Comparison of ENCODE assay signal across 18 mouse cellular contexts in the genomic region with DNA sequence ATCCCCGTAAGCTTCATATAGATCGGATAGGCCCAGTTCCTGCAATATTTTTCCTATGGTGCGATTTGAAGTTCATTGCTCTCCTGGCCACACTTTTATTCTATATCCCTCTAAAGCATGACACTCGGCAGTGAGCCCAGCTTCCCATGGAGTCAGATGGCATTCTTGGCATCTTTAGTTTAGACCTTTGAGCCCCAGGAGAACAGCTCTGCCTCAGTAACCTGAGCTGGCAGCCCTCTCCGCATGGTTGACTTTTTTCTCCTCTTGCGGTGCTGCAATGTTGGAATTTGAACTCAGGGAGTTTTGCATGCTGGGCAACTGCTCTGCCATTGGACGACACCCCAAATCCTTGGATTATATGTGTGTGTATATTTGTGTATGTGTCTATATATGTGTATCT.
A peak's percentile ranks its signal among the peaks of the same experiment; 100 is the strongest.
DNase-seq lines count a peak whose midpoint lies in the region; ATAC-seq and TF ChIP-seq lines count a peak whose summit lies in the region.
"Had no signal": no experiment of that assay in that cellular context is flagged by ENCODE, and none has a peak within 500 bp of the region (broad histone marks: within the 10 kb centered on the region; RNA-seq: fewer than 3 reads in every experiment).

No protein-coding gene starts in this region.

- H3K4me2 ChIP-seq in hindbrain, postnatal 0 days (ENCODE audit: low read depth, low read length) = no peak overlapping the region
- no peak overlapping the region for H3K4me2 ChIP-seq in hindbrain, embryonic 16.5 days (ENCODE audit: low read length)
- H3K4me2 ChIP-seq: forebrain, embryonic 13.5 days; heart, embryonic 11.5 days; hindbrain, embryonic 14.5 days; liver, embryonic 13.5 days; lung, embryonic 15.5 days; midbrain, embryonic 13.5 days had no signal

- 54% methylated on average over 7 of the region's 7 CpGs for WGBS in hindbrain, postnatal 0 days
- WGBS in hindbrain, embryonic 16.5 days = 64% methylated on average over 7 of the region's 7 CpGs
- WGBS in kidney, adult 2 months = 53% methylated on average over 7 of the region's 7 CpGs
- 83% methylated on average over 7 of the region's 7 CpGs for WGBS in heart, embryonic 10.5 days

- DNase-seq in hindbrain, postnatal 0 days (ENCODE audit: low spot score) = peak; percentile 32
- peak; percentile 73 for DNase-seq in cerebellum, adult 9-11 months
- DNase-seq in kidney, adult 2 months = peak; percentile 93
- peak; percentile 84 for DNase-seq in kidney, postnatal 14 days
- DNase-seq in heart, embryonic 10.5 days (ENCODE audit: low spot score) = no peak
- DNase-seq in right cerebral cortex, postnatal 25 days = no peak
- DNase-seq in thymus, postnatal 25 days = no peak
- DNase-seq: adrenal gland, postnatal 14 days; gastrocnemius, postnatal 14 days; liver, embryonic 13.5 days had no signal

- TF ChIP-seq POLR2A in kidney, adult 2 months (IDR thresholded peaks at IDR 0.05; ENCODE audit: low read depth, low read length) = no peak

- no peak overlapping the region for H3K9ac ChIP-seq in hindbrain, postnatal 0 days (replicated peaks; ENCODE audit: low read length)
- no peak overlapping the region for H3K9ac ChIP-seq in hindbrain, embryonic 16.5 days (ENCODE audit: low read depth, low read length)
- H3K9ac ChIP-seq: forebrain, embryonic 13.5 days; hindbrain, embryonic 14.5 days; liver, embryonic 13.5 days; lung, embryonic 15.5 days; midbrain, embryonic 13.5 days had no signal

- no peak overlapping the region for H3K4me3 ChIP-seq in hindbrain, postnatal 0 days (ENCODE audit: low read length)
- no peak overlapping the region for H3K4me3 ChIP-seq in hindbrain, embryonic 16.5 days (ENCODE audit: low read length)
- no peak overlapping the region for H3K4me3 ChIP-seq in kidney, adult 2 months (ENCODE audit: insufficient read depth, low read depth, low read length)
- no peak overlapping the region for H3K4me3 ChIP-seq in heart, embryonic 10.5 days
- H3K4me3 ChIP-seq: forebrain, embryonic 13.5 days; liver, embryonic 13.5 days; lung, embryonic 15.5 days; midbrain, embryonic 13.5 days; myocyte had no signal

- H3K4me1 ChIP-seq in hindbrain, postnatal 0 days (ENCODE audit: insufficient read depth, low read length) = peaks cover 6% of the 10 kb centered on the region; the same call in 1 of the 2 replicates
- peaks cover 5% of the 10 kb centered on the region for H3K4me1 ChIP-seq in hindbrain, embryonic 16.5 days (ENCODE audit: control insufficient read depth, insufficient read depth, low read depth, low read length)
- H3K4me1 ChIP-seq in kidney, adult 2 months (ENCODE audit: control insufficient read depth, insufficient read depth, low read length) = peaks cover 12% of the 10 kb centered on the region; the same call in 1 of the 2 replicates
- peaks cover 4% of the 10 kb centered on the region; the same call in 1 of the 2 replicates for H3K4me1 ChIP-seq in heart, embryonic 10.5 days
- H3K4me1 ChIP-seq: liver, embryonic 13.5 days; lung, embryonic 15.5 days had no signal

- no peaks in the 10 kb centered on the region; the same call in 1 of the 2 replicates for H3K27me3 ChIP-seq in hindbrain, postnatal 0 days (ENCODE audit: insufficient read depth, low read length)
- no peaks in the 10 kb centered on the region for H3K27me3 ChIP-seq in hindbrain, embryonic 16.5 days (replicated peaks; ENCODE audit: control insufficient read depth, insufficient read depth, low read length)
- H3K27me3 ChIP-seq in kidney, adult 2 months (replicated peaks; ENCODE audit: control insufficient read depth, insufficient read depth, low read length) = no peaks in the 10 kb centered on the region
- H3K27me3 ChIP-seq in heart, embryonic 10.5 days (ENCODE audit: insufficient read depth, poor library complexity, severe bottlenecking) = peaks cover 39% of the 10 kb centered on the region
- H3K27me3 ChIP-seq: liver, embryonic 13.5 days; lung, embryonic 15.5 days; midbrain, embryonic 13.5 days had no signal

- no peak overlapping the region for H3K27ac ChIP-seq in hindbrain, postnatal 0 days
- no peak overlapping the region for H3K27ac ChIP-seq in hindbrain, embryonic 16.5 days (ENCODE audit: low read depth, low read length)
- peak overlapping the region; percentile 53 for H3K27ac ChIP-seq in kidney, adult 2 months (ENCODE audit: insufficient read depth, low read depth, low read length)
- no peak overlapping the region for H3K27ac ChIP-seq in heart, embryonic 10.5 days
- H3K27ac ChIP-seq: forebrain, embryonic 13.5 days; hindbrain, embryonic 14.5 days; liver, embryonic 13.5 days; lung, embryonic 15.5 days; midbrain, embryonic 13.5 days had no signal

- H3K36me3 ChIP-seq in hindbrain, postnatal 0 days (ENCODE audit: insufficient read depth, low read length) = no peaks in the 10 kb centered on the region
- H3K36me3 ChIP-seq in hindbrain, embryonic 16.5 days (ENCODE audit: control insufficient read depth, insufficient read depth, low read length) = no peaks in the 10 kb centered on the region
- no peaks in the 10 kb centered on the region for H3K36me3 ChIP-seq in kidney, adult 2 months (ENCODE audit: control insufficient read depth, insufficient read depth, low read length)
- no peaks in the 10 kb centered on the region for H3K36me3 ChIP-seq in heart, embryonic 10.5 days
- H3K36me3 ChIP-seq: liver, embryonic 13.5 days; lung, embryonic 15.5 days; midbrain, embryonic 13.5 days had no signal

- no peaks in the 10 kb centered on the region for H3K9me3 ChIP-seq in hindbrain, postnatal 0 days (ENCODE audit: low read length)
- H3K9me3 ChIP-seq in hindbrain, embryonic 16.5 days (ENCODE audit: control insufficient read depth, low read length) = no peaks in the 10 kb centered on the region
- H3K9me3 ChIP-seq in heart, embryonic 10.5 days = no peaks in the 10 kb centered on the region
- H3K9me3 ChIP-seq: forebrain, embryonic 13.5 days; liver, embryonic 13.5 days; lung, embryonic 15.5 days; midbrain, embryonic 13.5 days had no signal

- no peak for ATAC-seq in hindbrain, postnatal 0 days
- ATAC-seq in hindbrain, embryonic 16.5 days = no peak
- ATAC-seq: forebrain, embryonic 13.5 days; intestine, postnatal 0 days; midbrain, embryonic 13.5 days had no signal

- TF ChIP-seq CTCF in hindbrain, postnatal 0 days (IDR thresholded peaks at IDR 0.05; ENCODE audit: low read depth) = no peak
- TF ChIP-seq CTCF in kidney, adult 2 months (conservative IDR thresholded peaks at IDR 0.05; ENCODE audit: insufficient read depth, insufficient read length, low read depth, low read length) = no peak

Comparison
In these comparisons a context has a peak if more than half of its experiments do, and no peak if none do; other contexts are left out.
1. DNase-seq: peak in hindbrain, postnatal 0 days (single experiment), cerebellum, adult 9-11 months (single experiment), kidney, adult 2 months (single experiment) and kidney, postnatal 14 days (single experiment); none in heart, embryonic 10.5 days (single experiment), right cerebral cortex, postnatal 25 days (single experiment) and thymus, postnatal 25 days (single experiment).